In genomic region chrX:36833397-36834084, GRCm38 (mm10) we compare ENCODE assay signal across 8 mouse cellular contexts. TPM values are rescaled to one million over a fixed set of nuclear protein-coding genes. Genes with fewer than 3 reads are reported as not detected.
DNase-seq lines count a peak whose midpoint lies in the region; ATAC-seq and TF ChIP-seq lines count a peak whose summit lies in the region.

No protein-coding gene starts in this region.

- peak; percentile 73 for ATAC-seq in forebrain, embryonic 15.5 days (replicated peaks)
- ATAC-seq in hindbrain, embryonic 11.5 days (ENCODE audit: low FRiP score) = peak; percentile 57
- peak; percentile 13; the same call in 1 of the 2 replicates for ATAC-seq in lung, postnatal 0 days

- no peak for TF ChIP-seq EP300 in MEL (IDR thresholded peaks at IDR 0.05; ENCODE audit: low read depth in 1 of 2, low read length in 2 of 2)
- TF ChIP-seq EP300 in lung, postnatal 0 days (IDR thresholded peaks at IDR 0.05) = no peak

- no peak overlapping the region for H3K9ac ChIP-seq in MEL (ENCODE audit: control insufficient read depth, low read depth, low read length, poor library complexity, severe bottlenecking)
- H3K9ac ChIP-seq in forebrain, embryonic 15.5 days (replicated peaks) = peak overlapping the region; percentile 33
- peak overlapping the region; percentile 50; the same call in 1 of the 2 replicates for H3K9ac ChIP-seq in hindbrain, embryonic 11.5 days (ENCODE audit: low read depth, low read length)
- no peak overlapping the region for H3K9ac ChIP-seq in lung, postnatal 0 days (replicated peaks; ENCODE audit: low read depth)

- peak; percentile 39 to 60 (median 58); a peak in 5 of 6 replicates for TF ChIP-seq CTCF in MEL (IDR thresholded peaks at IDR 0.05 in 2 of 3, conservative IDR thresholded peaks at IDR 0.05 in 1 of 3; ENCODE audit: control insufficient read depth in 1 of 3, insufficient read depth in 1 of 3, low read depth in 2 of 3, low read length in 3 of 3, poor library complexity in 1 of 3, severe bottlenecking in 1 of 3)
- TF ChIP-seq CTCF in lung, postnatal 0 days (IDR thresholded peaks at IDR 0.05) = peak; percentile 73

- H3K36me3 ChIP-seq in MEL (ENCODE audit: control insufficient read depth in 1 of 2, insufficient read depth in 2 of 2, low read length in 2 of 2) = no peaks in the 10 kb centered on the region
- H3K36me3 ChIP-seq in forebrain, embryonic 15.5 days = no peaks in the 10 kb centered on the region
- H3K36me3 ChIP-seq in hindbrain, embryonic 11.5 days (ENCODE audit: control insufficient read depth, insufficient read depth, low read length) = no peaks in the 10 kb centered on the region
- H3K36me3 ChIP-seq in lung, postnatal 0 days (ENCODE audit: insufficient read depth, low read length) = no peaks in the 10 kb centered on the region

- no peak for TF ChIP-seq POLR2A in MEL (IDR thresholded peaks at IDR 0.05; ENCODE audit: control insufficient read depth in 1 of 2, insufficient read depth in 1 of 2, low read depth in 1 of 2, low read length in 2 of 2, poor library complexity in 1 of 2)

- DNase-seq in MEL (ENCODE audit: low read depth, low spot score) = peak; percentile 64
- DNase-seq in c-Kit-positive CD71-positive TER-119-positive erythroid progenitor cells, embryonic 14.5 days (ENCODE audit: low spot score) = peak; percentile 59
- DNase-seq in hindbrain, embryonic 11.5 days (ENCODE audit: low spot score) = peak; percentile 78
- DNase-seq in layer of hippocampus, postnatal 14 days (ENCODE audit: low spot score in 2 of 2) = peak; percentile 64 to 73
- DNase-seq in lung, postnatal 0 days (ENCODE audit: low spot score) = peak; percentile 40
- DNase-seq in right cerebral cortex, adult 18-20 months = peak; percentile 30
- peak; percentile 44 for DNase-seq in urinary bladder, adult 2 months (ENCODE audit: low spot score)

- H3K27me3 ChIP-seq in MEL (ENCODE audit: control insufficient read depth in 1 of 2, insufficient read depth in 2 of 2, low read length in 2 of 2) = no peaks in the 10 kb centered on the region
- H3K27me3 ChIP-seq in forebrain, embryonic 15.5 days = no peaks in the 10 kb centered on the region
- no peaks in the 10 kb centered on the region for H3K27me3 ChIP-seq in hindbrain, embryonic 11.5 days (ENCODE audit: control insufficient read depth, insufficient read depth, low read length)
- H3K27me3 ChIP-seq in lung, postnatal 0 days (replicated peaks; ENCODE audit: insufficient read depth, low read length) = no peaks in the 10 kb centered on the region

- no peaks in the 10 kb centered on the region for H3K79me2 ChIP-seq in MEL (ENCODE audit: control insufficient read depth, insufficient read depth, low read length, poor library complexity)

- peak; percentile 58 for TF ChIP-seq RAD21 in MEL (IDR thresholded peaks at IDR 0.05; ENCODE audit: low read depth, low read length)

- peak overlapping the region; percentile 31 for H3K4me2 ChIP-seq in forebrain, embryonic 15.5 days (replicated peaks)
- peak overlapping the region; percentile 33 for H3K4me2 ChIP-seq in hindbrain, embryonic 11.5 days (replicated peaks; ENCODE audit: low read depth, low read length)
- H3K4me2 ChIP-seq in lung, postnatal 0 days (replicated peaks; ENCODE audit: low read depth, low read length) = no peak overlapping the region

- WGBS in forebrain, embryonic 15.5 days = 29% methylated on average over 19 of the region's 19 CpGs
- WGBS in hindbrain, embryonic 11.5 days = 23% methylated on average over 19 of the region's 19 CpGs
- 27% methylated on average over 19 of the region's 19 CpGs for WGBS in lung, postnatal 0 days

- no peak overlapping the region for H3K27ac ChIP-seq in MEL (ENCODE audit: control insufficient read depth, low read depth, low read length)
- H3K27ac ChIP-seq in forebrain, embryonic 15.5 days (replicated peaks) = peak overlapping the region; percentile 49
- no peak overlapping the region for H3K27ac ChIP-seq in hindbrain, embryonic 11.5 days (ENCODE audit: low read depth, low read length)
- no peak overlapping the region for H3K27ac ChIP-seq in lung, postnatal 0 days (ENCODE audit: low read length)

- H3K4me3 ChIP-seq in MEL (ENCODE audit: control insufficient read depth in 1 of 2, insufficient read depth in 1 of 2, low read depth in 2 of 2, low read length in 2 of 2) = no peak overlapping the region
- peak overlapping the region; percentile 25 for H3K4me3 ChIP-seq in forebrain, embryonic 15.5 days
- H3K4me3 ChIP-seq in hindbrain, embryonic 11.5 days (ENCODE audit: low read depth, low read length) = peak overlapping the region; percentile 10; the same call in 1 of the 2 replicates
- H3K4me3 ChIP-seq in lung, postnatal 0 days (ENCODE audit: low read depth, low read length) = no peak overlapping the region

- no peaks in the 10 kb centered on the region for H3K9me3 ChIP-seq in MEL (replicated peaks; ENCODE audit: insufficient read depth, low read length)
- H3K9me3 ChIP-seq in forebrain, embryonic 15.5 days = no peaks in the 10 kb centered on the region
- no peaks in the 10 kb centered on the region for H3K9me3 ChIP-seq in hindbrain, embryonic 11.5 days (ENCODE audit: control insufficient read depth, low read length)
- no peaks in the 10 kb centered on the region for H3K9me3 ChIP-seq in lung, postnatal 0 days (ENCODE audit: low read length)

- no peaks in the 10 kb centered on the region for H3K4me1 ChIP-seq in MEL (ENCODE audit: control insufficient read depth in 1 of 2, insufficient read depth in 2 of 2, low read length in 2 of 2)
- H3K4me1 ChIP-seq in forebrain, embryonic 15.5 days = no peaks in the 10 kb centered on the region
- no peaks in the 10 kb centered on the region for H3K4me1 ChIP-seq in hindbrain, embryonic 11.5 days (replicated peaks; ENCODE audit: control insufficient read depth, insufficient read depth, low read length)
- H3K4me1 ChIP-seq in lung, postnatal 0 days (ENCODE audit: insufficient read depth, low read depth, low read length) = no peaks in the 10 kb centered on the region

TF ChIP-seq in MEL, 35 proteins besides CTCF, POLR2A, EP300 and RAD21:
- TF ChIP-seq SMC3 (IDR thresholded peaks at IDR 0.05; ENCODE audit: low read depth, low read length) = peak; percentile 52
- TF ChIP-seq SIN3A (IDR thresholded peaks at IDR 0.05; ENCODE audit: low read length) = no peak
- TF ChIP-seq ZC3H11A (IDR thresholded peaks at IDR 0.05; ENCODE audit: low read depth, low read length) = peak; percentile 47

RNA-seq across cellular contexts. Expression of gene Slc25a5, which starts 38.1 kb away (rescaled TPM):
- total RNA-seq in MEL (2012; rRNA removed) = 704 and 776 TPM in 2 replicates
- 1,000 to 10,000 TPM in 1 of 2 experiments, 100 to 1,000 TPM in 1; 263 to 1,006 TPM for polyA plus RNA-seq in MEL (2012; ENCODE audit: insufficient read depth in 1 of 2, insufficient read length in 2 of 2, low read depth in 1 of 2, low replicate concordance in 2 of 2, missing spikeins in 1 of 2)
- 483 and 523 TPM in 2 replicates for polyA plus RNA-seq in forebrain, embryonic 15.5 days (2015; fragmentation: Nextera tagmentation; extraction: Ambion mirVana)
- 838 and 896 TPM in 2 replicates for polyA plus RNA-seq in hindbrain, embryonic 11.5 days (2014; fragmentation: Nextera tagmentation; extraction: Ambion mirVana)
- total RNA-seq in layer of hippocampus, postnatal 14 days (2021) = 100 to 1,000 TPM; 369 to 393 TPM
- polyA plus RNA-seq in lung, postnatal 0 days (2015; fragmentation: Nextera tagmentation; extraction: Ambion mirVana) = 576 and 678 TPM in 2 replicates
- polyA plus RNA-seq in urinary bladder, adult 2 months (2012; rRNA removed) = 445 and 526 TPM in 2 replicates

RNA-seq across cellular contexts. Expression of gene Ube2a, which starts 40.2 kb away (rescaled TPM):
- 34.0 and 39.3 TPM in 2 replicates for total RNA-seq in MEL (2012; rRNA removed)
- polyA plus RNA-seq in MEL (2012; ENCODE audit: insufficient read depth in 1 of 2, insufficient read length in 2 of 2, low read depth in 1 of 2, low replicate concordance in 2 of 2, missing spikeins in 1 of 2) = 100 to 1,000 TPM; 105 to 971 TPM
- 108 and 120 TPM in 2 replicates for polyA plus RNA-seq in forebrain, embryonic 15.5 days (2015; fragmentation: Nextera tagmentation; extraction: Ambion mirVana)
- polyA plus RNA-seq in hindbrain, embryonic 11.5 days (2014; fragmentation: Nextera tagmentation; extraction: Ambion mirVana) = 123 and 138 TPM in 2 replicates
- 10 to 100 TPM; 56.5 to 59.6 TPM for total RNA-seq in layer of hippocampus, postnatal 14 days (2021)
- 176 and 189 TPM in 2 replicates for polyA plus RNA-seq in lung, postnatal 0 days (2015; fragmentation: Nextera tagmentation; extraction: Ambion mirVana)
- 43.4 and 45.0 TPM in 2 replicates for polyA plus RNA-seq in urinary bladder, adult 2 months (2012; rRNA removed)

RNA-seq across cellular contexts. Expression of gene C330007P06Rik, which starts 40.4 kb away (rescaled TPM):
- total RNA-seq in MEL (2012; rRNA removed) = 15.1 and 16.0 TPM in 2 replicates
- 10 to 100 TPM in 1 of 2 experiments, not detected in 1; 17.1 TPM for polyA plus RNA-seq in MEL (2012; ENCODE audit: insufficient read depth in 1 of 2, insufficient read length in 2 of 2, low read depth in 1 of 2, low replicate concordance in 2 of 2, missing spikeins in 1 of 2)
- polyA plus RNA-seq in forebrain, embryonic 15.5 days (2015; fragmentation: Nextera tagmentation; extraction: Ambion mirVana) = 24.4 and 24.7 TPM in 2 replicates
- 38.9 and 41.4 TPM in 2 replicates for polyA plus RNA-seq in hindbrain, embryonic 11.5 days (2014; fragmentation: Nextera tagmentation; extraction: Ambion mirVana)
- total RNA-seq in layer of hippocampus, postnatal 14 days (2021) = 10 to 100 TPM; 30.3 to 34.9 TPM
- polyA plus RNA-seq in lung, postnatal 0 days (2015; fragmentation: Nextera tagmentation; extraction: Ambion mirVana) = 21.2 and 23.9 TPM in 2 replicates
- 15.9 and 19.7 TPM in 2 replicates for polyA plus RNA-seq in urinary bladder, adult 2 months (2012; rRNA removed)

Comparison
In these comparisons a context has a peak if more than half of its experiments do, and no peak if none do; other contexts are left out.
1. H3K4me3 ChIP-seq: peak in forebrain, embryonic 15.5 days (single experiment) and hindbrain, embryonic 11.5 days (single experiment); none in MEL (0 of 2) and lung, postnatal 0 days (single experiment).
2. H3K9ac ChIP-seq: peak in forebrain, embryonic 15.5 days (single experiment) and hindbrain, embryonic 11.5 days (single experiment); none in MEL (single experiment) and lung, postnatal 0 days (single experiment).
3. ATAC-seq: peak in every context shown above with its lines; median percentile 73 in forebrain, embryonic 15.5 days; 57 in hindbrain, embryonic 11.5 days; 13 in lung, postnatal 0 days.
4. Peak in every context shown above with its lines, with median percentiles within 50 percentile points of each other: DNase-seq.